Mouse (Mus musculus): Measurements from ENCODE around the gene Rrp15.
"Not testable (repeated sequence)": the region's sequence is repeated elsewhere in the genome, so short reads cannot be mapped to it uniquely, and the experiment has no call there.

Gene Rrp15

DNA sequence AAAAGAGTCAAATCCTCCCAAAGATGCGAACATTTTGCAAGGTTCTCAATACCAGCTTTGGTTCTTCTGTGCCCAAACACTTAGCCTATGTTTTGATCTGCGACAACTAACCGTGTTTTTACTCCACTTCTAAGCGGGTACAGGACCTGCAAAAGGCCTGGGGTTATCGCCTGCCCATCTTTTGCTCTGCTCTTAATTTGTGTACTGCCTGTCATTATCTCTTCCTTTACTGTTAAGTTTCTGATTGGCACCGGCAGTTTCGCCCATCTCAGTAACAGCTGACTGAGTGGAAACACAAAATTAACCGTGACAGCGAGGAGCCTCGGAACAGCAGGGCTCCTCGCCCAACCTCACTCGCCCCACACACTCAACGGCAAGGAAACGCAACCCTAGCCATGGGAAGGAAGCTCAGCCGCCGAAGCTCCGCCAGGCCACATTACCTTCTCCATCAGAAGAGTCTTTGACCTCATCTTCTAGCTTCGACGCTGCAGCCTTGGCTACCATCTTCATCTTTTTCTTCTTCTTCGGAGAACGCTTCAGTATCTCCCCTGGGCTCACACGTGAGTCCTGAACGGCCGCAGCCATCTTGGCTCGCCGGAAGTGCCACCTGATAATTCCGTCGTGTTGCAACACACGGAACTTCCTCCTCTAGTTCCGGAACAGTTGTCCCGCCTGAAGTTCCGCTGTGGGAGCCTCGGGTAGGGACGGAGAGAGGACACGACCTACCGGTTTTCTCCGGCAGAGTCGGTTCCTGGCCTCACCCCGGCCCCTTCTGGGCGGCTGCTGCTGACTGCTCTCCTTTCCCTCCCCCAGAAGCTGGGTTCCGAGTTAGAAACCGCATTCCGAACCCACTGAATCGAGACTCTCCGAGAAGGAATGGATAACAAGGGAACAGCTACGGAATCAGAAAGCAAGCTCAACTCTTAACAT lies at the start of gene Rrp15:
Gene Rrp15 (minus strand): TSS at position 635 of the 930 bp plus-strand sequence.
- DNase-seq (ENCODE audit: low spot score in 2 of 2): peak; percentile 85 to 86

DNA sequence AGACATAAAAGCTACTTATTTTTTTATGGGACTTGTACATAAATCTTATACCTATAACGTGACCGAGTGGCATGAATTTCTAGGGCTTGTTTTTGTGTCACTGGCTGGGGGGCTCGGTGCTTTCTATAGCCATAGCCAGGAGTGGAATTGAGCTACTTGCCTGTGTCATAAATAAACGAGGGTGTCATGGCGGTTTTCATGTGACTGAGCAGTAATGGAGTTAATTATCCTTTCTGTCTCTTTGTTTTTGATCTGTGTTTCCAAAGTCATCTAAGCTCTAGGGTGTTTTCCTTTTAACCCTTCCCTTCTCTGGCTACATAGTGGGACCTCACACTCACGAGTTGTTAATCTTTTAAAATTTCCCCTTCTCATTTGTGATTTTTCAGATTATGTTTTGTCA lies 48.8 kb upstream of the Rrp15 start:
- DNase-seq (ENCODE audit: low spot score in 2 of 2): no peak

DNA sequence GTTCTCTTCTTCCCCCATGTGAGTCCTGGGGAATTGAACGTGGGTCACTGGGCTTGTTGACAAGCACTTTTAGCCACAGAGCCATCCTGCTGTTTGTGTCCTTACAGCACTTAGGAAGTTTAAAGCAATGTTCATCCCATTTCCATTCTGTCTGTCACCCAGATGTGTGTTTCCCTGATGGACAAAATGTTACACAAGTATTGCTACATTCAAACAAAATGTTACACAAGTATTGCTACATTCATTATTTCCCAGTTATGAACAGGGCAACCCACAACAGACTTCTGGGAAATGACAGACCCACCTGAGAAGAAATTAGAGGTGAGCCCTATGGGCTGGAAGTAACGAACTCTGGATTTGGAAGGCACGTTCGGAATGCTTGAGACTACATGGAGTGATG lies 36.2 kb upstream of the Rrp15 start:
- no peak for DNase-seq (ENCODE audit: low spot score in 2 of 2)

DNA sequence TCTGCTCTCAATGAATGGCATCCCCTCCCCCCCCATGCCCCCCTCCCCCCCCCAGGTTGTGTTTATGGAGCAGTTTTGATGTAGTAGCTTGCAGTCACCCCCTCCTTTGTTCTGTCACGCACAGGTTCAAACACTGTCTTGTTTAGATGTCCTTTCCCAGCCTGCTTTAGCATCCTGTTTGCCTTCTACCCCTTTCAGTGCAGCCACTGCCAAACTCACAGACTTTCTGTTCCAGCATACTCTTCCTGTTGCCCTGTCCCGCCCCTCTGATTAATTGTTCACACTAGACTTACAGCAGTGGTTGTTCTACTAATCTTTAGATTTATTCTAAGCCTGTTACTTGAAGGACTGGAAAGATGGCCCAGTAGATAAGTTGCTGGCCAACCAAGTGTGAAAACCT lies 31.7 kb upstream of the Rrp15 start:
- DNase-seq (ENCODE audit: low spot score in 2 of 2): no peak

DNA sequence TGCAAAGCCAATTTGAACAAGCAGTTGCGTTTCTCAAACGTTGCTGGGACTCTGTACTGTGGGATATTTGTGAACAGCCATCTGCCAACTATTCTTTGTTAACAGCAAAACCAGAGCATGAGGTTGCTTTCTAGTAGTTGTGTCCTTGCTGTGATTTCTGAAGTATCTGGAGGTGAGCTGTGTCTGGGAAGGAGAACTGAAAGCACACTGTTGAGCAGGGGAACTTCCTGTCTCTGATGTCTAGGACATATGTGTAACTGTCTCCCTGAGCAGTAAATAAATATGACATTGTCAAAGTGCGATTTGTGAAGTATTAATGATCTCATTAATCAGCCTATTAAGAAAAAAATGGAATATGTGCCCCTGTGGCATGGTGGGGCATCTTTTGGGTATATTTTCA lies 24.0 kb upstream of the Rrp15 start:
- no peak for DNase-seq (ENCODE audit: low spot score in 2 of 2)

DNA sequence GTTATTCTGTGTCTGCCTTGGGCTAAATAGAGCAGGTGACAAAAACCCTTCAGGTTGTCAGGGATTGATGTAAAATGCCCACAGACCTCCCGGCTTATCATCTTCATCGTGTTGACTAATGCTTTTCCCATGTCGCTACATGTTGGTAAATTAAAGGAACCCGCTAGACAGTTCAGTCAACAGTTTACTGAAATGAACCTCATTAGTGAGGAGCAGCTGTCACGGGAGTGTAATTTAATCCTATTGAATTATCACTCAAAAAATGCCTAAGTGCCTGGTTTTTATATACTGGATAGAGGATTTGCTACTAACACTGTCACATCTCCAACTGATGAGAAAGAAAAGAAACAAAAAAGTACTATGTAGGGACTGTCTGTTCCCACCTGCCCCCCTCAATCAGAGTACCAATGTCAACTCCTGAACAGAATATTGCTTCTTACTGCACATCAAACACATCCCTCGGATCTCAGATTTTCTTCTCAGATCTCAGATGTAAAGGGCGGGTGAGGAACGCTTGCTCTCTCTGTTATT lies 23.5 kb upstream of the Rrp15 start:
- DNase-seq (ENCODE audit: low spot score in 2 of 2): no peak

DNA sequence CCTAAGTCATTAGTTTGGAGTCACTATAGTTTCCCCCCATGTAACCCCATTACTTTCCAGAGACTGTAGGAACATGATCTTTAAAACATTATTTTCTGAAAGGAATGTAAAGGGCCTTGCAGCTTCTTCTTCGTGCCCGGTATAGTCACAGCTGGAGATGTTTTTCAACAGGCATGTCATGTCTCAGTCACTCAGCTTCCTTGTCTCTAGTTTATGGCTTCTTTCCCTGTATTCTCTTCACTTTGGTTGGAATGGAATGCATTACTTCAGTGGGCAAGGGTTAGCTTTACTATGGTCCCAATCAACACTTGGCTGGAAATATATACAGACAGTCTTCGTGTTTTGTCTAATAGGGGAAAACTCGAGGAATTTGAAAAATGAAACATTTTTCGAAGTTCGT lies 22.8 kb upstream of the Rrp15 start:
- DNase-seq (ENCODE audit: low spot score in 2 of 2): no peak

DNA sequence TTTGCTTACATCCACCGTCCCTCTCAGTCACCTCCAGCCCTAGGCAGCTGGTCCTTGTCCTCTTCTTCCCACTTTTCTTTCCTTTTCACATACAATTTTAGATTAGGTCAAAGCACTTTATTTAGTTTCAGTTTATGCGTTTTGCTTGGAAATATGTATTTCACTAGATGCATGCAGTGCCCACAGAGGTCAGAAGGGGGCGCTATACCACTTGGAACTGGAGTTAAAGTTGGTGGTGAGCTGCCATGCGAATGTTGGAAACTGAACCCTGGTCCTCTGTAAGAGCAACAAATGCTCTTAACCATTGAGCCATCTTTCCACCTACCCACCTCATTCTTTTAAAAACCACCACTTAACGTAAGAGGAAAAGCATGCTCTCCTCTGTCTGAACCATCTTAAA lies 21.5 kb upstream of the Rrp15 start:
- DNase-seq (ENCODE audit: low spot score in 2 of 2): no peak

DNA sequence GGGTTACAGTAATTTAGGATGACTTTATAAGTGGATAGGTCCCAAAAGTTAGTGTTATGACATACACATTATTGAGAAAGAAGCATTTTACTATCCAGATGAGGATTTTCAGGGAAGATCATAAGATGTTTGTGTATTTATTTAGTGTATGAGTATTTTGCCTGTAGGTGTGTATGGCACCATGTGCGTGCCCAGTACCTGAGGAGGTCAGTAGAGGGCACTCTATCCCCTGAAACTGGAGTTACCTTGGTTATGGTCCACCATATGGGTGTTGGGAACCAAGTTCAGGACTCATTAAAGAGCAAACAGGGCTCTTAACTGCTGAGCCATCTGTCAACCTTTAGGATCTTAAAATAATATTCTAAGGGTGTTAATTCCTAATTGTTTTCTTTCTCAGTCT lies 19.2 kb upstream of the Rrp15 start:
- DNase-seq (ENCODE audit: low spot score in 2 of 2): no peak

DNA sequence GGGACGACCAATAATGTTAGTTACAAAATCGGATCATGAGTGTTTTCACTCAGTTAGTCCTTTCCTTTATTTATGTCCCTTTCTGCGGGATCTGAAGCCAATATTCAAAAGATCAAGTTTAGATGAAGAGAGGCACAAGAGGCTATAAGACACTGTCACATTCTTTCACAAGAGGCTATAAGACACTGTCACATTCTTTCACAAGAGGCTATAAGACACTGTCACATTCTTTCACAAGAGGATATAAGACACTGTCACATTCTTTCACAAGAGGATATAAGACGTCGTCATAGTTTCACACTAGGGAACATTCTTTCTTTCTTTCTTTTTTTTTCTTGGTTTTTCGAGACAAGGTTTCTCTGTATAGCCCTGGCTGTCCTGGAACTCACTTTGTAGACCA lies 14.3 kb upstream of the Rrp15 start:
- DNase-seq (ENCODE audit: low spot score in 2 of 2): not testable (repeated sequence)

DNA sequence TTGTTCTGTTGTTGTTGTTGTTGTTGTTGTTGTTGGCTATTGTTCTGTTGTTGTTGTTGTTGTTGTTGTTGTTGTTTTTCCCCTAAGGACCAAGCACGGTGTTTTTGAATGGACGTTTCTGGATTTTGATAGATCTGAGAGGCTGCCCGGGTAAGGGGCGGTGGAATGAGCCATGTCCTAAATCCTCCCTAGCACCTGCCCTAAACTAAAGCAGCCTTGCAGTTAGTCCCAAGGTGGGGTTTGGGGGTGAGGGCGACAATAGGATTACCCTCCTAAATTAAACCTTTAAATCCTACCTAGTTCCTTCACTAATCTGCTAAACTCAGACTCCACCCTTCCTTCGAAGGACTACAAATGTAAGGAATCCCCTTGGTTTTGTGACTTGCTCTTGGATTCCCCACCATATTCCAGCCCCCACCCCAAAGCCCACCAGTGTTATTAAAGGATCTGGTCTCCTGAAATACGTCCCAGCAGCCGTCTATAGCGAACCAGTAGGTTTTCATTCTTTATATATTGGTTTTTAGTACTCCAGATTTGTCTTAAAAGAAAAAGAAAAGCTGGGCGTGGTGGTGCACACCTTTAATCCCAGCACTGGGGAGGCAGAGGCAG lies 621 bp upstream of the Rrp15 start:
- DNase-seq (ENCODE audit: low spot score in 2 of 2): no peak

DNA sequence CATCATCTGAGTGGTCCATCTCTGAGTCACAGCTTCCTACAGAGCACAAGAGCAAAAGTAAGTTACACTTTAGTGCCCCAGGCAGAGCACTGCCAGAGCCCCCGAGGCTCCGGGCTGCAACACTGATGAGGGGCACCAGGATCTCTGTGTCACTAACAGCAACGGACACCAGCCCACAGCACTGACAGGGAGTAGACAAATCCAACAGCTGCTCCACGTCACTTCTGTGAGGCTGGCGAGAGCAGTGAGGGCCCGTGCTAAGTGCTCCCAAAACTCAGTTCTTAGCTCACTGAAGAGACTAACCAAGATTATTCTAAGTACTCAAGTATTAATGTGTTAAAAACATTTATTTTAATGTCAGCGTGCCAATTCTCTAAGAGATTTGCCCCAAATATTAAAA lies 9.3 kb downstream of the Rrp15 start:
- no peak for DNase-seq (ENCODE audit: low spot score in 2 of 2)

DNA sequence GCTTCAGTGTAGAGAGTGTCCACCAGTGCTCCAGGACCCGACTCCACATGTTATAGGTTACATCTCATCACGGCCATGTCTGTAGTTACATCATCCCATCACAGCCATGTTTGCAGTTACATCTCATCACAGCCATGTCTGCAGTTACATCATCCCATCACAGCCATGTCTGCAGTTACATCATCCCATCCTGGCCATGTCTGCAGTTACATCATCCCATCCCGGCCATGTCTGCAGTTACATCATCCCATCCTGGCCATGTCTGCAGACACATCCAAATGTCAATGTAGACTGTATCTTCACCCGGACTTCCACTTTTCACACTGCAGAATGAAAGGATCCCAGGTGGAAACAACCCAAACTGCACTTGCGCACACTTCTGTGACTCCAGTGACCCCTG lies 13.6 kb downstream of the Rrp15 start:
- DNase-seq (ENCODE audit: low spot score in 2 of 2): no peak

DNA sequence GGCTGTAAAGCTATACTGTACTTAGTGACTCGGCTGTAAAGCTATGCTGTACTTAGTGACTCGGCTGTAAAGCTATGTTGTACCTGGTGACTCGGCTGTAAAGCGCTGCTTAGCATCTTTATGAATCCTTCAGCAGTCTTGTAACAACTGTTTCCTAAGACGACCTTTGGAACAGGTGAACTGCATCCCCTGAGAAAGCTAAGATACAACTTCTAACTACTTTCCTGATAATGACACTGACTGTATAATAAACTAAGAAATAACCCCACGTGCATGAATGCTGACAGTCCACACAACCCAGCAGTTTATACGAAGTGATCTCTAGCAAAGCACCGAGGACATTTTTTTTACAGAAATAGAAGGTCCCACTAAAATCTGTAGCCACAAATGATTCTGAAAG lies 16.1 kb downstream of the Rrp15 start:
- DNase-seq (ENCODE audit: low spot score in 2 of 2): no peak

DNA sequence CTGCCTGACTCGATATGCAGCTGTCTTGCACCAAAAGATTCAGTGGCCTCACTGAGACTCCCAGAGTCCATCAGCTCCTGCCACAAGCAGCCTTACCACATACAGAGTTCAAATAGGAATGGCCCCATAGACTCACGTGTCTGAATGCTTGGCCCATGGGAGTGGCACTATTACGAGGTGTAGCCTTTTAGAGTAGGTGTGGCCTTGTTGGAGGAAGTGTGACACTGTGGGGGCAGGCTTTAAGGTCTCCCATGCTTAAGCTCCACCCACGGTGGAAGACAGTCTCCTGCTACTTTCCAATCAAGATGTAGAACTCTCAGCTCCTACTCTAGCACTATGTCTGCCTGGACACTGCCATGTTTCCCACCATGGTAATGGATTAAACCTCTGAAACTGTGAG lies 20.4 kb downstream of the Rrp15 start:
- DNase-seq (ENCODE audit: low spot score in 2 of 2): no peak

DNA sequence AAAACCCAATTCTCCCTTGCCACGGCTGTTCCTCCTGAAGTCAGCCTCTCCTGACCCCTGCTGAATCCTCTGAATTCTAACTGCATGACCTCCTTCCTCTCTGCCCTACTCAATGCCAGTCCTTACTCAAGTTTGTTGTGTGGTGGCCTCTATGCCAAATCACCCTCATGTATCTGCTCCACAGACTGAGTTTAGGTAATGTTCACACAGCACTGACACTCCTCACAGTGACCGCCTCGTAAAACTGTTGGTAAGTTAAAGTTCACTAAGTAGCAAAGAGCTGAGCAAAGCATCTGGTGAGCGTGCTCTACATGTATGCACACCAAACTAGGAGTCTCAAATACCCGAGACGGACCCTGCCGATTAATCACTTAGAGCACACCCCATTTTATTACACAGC lies 23.0 kb downstream of the Rrp15 start:
- DNase-seq (ENCODE audit: low spot score in 2 of 2): no peak

DNA sequence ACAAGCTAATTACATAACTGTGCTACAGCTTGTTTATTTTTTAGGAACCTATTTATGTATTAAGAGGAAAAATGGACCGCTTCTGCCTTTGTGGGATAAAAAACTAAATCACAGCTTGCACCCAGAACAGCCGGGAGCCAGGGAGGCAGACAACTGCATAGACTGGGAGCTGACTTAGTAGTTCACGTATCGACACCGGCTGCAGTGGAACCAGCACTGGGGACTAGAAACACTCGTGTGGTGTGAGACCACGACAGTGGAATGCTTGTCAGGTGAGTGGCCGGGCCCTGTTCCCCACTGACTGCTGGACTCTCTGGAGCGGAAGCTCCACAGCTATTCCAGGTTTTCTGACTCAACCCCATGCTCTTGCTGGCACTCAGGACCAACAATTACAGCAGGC lies 26.9 kb downstream of the Rrp15 start:
- no peak for DNase-seq (ENCODE audit: low spot score in 2 of 2)

DNA sequence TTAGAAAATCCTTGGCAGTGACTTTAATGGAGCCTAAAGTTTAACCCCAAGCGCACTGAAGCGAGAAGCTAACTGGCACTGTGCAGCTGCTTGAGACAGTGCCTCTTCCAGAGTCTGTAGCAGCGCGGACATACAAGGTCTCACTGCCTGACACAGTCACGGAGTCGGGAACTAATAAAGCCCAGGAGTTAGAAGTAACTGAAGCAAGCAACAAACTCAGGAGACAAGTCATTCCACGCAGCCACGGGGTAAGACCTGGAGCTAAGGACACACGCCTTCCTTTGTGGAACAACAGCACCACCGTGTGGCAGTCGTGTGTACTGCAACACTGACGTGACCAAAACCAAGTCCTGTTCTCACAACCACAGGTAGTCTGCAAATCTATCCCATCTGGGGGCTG lies 27.3 kb downstream of the Rrp15 start:
- DNase-seq (ENCODE audit: low spot score in 2 of 2): peak; percentile 86 to 90

DNA sequence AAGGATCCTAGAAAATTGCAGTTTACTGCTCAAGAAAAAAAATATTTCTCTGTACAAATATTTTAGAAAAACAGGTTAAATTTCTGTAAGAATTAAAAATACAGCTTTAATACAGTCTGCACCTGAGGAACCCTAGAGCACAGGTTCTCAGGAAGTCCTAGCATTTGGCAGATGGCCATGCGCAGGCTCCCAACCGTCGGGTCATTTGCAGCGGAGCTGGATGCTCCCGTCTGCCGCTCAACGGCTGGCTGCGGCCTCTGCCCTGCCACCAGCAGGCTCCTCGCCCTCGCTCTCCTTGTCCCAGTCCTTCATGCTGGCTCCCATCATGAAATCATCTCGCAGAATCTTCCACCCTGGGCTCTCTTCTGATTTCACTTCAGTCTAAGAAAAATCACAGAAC lies 28.0 kb downstream of the Rrp15 start:
- no peak for DNase-seq (ENCODE audit: low spot score in 2 of 2)

DNA sequence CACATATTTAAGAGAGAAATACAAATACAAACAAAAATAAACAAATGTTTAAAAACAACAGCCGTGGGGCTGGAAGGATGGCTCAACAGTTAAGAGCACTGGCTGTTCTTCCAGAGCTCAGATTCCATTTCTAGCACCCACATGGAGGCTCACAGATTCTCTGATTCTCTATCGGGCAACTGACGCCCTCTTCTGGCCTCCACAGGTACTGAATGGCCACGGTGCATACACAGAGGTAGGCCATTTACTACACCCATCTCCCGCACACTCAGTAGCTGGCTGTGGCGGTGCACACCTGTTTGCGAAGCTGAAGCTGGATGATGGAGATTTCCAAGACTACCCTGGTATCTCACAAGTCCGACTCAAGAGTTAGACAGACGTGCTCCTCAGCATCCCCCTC lies 29.4 kb downstream of the Rrp15 start:
- no peak for DNase-seq (ENCODE audit: low spot score in 2 of 2)

DNA sequence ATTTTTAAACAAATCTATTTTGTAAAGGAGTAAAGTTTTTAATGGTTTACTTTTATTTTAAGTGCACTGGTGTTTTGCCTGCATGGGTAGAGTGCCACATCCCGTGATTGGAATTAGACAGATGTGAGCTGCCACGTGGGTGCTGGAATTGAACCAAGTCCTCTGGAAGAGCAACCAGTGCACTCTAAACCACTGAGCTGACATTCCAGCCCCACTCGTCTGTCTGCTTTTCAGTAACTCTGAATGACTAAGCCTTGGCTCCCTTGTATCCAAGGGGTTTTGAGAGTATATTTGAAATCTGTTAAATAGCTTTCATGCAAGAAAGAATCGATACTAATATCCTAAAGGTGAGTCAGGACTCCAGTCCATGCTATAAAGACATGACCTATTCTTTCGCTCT lies 30.3 kb downstream of the Rrp15 start:
- no peak for DNase-seq (ENCODE audit: low spot score in 2 of 2)

DNA sequence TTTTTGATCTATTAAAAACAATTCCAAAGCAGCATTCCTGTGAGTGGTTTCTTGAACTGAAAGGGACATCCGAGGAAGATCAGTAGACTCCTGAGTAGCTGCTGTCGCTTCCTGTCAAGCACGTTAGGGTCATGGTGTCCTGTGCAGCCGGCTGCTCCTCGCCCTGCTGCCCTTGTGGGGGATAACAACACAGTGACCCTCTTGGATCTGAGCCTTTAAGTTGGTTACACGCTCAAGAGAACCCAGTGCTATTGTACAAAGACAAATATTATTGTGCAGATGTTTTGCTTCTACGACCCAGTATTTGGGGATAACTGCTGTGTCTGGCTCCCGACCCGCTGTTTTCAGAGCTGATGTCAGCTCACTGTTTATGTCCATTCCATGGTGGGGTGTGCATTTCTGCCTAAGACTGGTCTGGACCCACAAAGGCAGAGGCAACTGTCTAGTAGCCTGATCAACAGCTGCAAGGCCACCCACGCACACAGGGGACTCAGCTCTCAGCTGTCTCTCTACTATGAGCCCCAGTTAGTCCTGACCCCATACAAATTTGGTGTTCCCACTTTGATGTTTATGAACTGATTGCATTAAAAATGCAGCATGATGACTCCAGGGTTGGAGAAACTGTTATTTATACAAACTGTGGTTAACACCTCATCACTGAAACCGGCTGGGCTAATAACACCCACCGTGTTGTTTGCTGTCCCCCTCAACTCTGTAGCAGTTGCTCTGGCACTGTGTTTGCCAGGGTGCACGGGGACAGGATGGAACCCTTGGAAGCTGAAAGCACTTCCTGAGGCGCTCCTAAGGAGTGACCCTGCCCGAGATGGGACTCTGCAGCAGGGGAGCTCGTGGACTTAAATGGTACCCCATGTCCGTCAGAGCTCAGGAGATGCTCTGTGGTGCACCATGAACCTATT lies 33.9 kb downstream of the Rrp15 start:
- no peak for DNase-seq (ENCODE audit: low spot score in 2 of 2)
